Mouse (Mus musculus): ENCODE data around the gene Fam129b.

- TF ChIP-seq CTCF (IDR thresholded peaks at IDR 0.05; ENCODE audit: borderline replicate concordance, insufficient read depth, low read length) (no peak), POLR2A (IDR thresholded peaks at IDR 0.05; ENCODE audit: low read depth, low read length) (no peak)
These were observed 26.2 kb downstream of the Fam129b start for GRCm38 (mm10) chr2:32902126-32902525.
